Mouse (Mus musculus) lung, adult 2 months (tissue): ENCODE measurements around the gene Ywhae.

Experiments used
- CTCF ChIP-seq: fragments of 200-500 bp; IDR thresholded peaks from 2 replicates; pipeline ENCODE4 v1.5.1; 2011; ENCODE audit warnings: mild to moderate bottlenecking, low read length, control low read depth; ENCODE audit not compliant: insufficient read depth
- POLR2A ChIP-seq: fragments of 200-500 bp; IDR thresholded peaks from 2 replicates; pipeline ENCODE4 v1.6.1; 2011; ENCODE audit warnings: low read depth, mild to moderate bottlenecking, control low read depth, low read length, borderline replicate concordance; ENCODE audit errors: extremely low read depth

- TF ChIP-seq POLR2A, result no peak
- no peak for TF ChIP-seq CTCF
These were observed 47.7 kb upstream of the Ywhae start for GRCm38 (mm10) chr11:75684956-75685355.
